Mouse (Mus musculus) macrophage (primary cell): ENCODE measurements around the gene Tbc1d22a. TPM values are rescaled to one million over a fixed set of nuclear protein-coding genes. Genes with fewer than 3 reads are reported as not detected.

Source experiments
- H3K27ac ChIP-seq: fragments of 350-480 bp; formaldehyde crosslinking; 2 replicates; pipeline ENCODE4 v1.9.0; 2021
- H3K36me3 ChIP-seq: fragments of 350-480 bp; formaldehyde crosslinking; 2 replicates; pipeline ENCODE4 v1.9.0; 2021; ENCODE audit errors: inconsistent target
- H3K4me3 ChIP-seq: fragments of 350-480 bp; formaldehyde crosslinking; 2 replicates; pipeline ENCODE4 v1.9.0; 2021; ENCODE audit errors: inconsistent target
- H3K79me2 ChIP-seq: fragments of 350-480 bp; formaldehyde crosslinking; 2 replicates; pipeline ENCODE4 v1.9.0; 2021; ENCODE audit errors: inconsistent target
- WGBS: methylation state at CpG from one replicate; pipeline ENCODE4 v1.1.7; 2026; ENCODE audit warnings: inconsistent platforms; ENCODE audit not compliant: missing documents; 5-methylcytosine and 5-hydroxymethylcytosine counted together
- polyA plus RNA-seq: library from polyadenylated mRNA; stranded (reverse); fragments of 250-400 nt; gene quantifications from 3 replicates; pipeline ENCODE4 v1.2.4, GENCODE M21; 2018; ENCODE audit warnings: inconsistent platforms

The Tbc1d22a gene
- polyA plus RNA-seq, 1 experiment from 2014 or later, result 49.5 TPM

GRCm38 (mm10) chr15:86252684-86253083, 38.4 kb downstream of the Tbc1d22a start:
- no peak overlapping the region for H3K27ac ChIP-seq
- peaks cover 21% of the 10 kb centered on the region; the same call in 1 of the 2 replicates for H3K36me3 ChIP-seq
- peaks cover 93% of the 10 kb centered on the region; the same call in 1 of the 2 replicates for H3K79me2 ChIP-seq
- WGBS, result 62% methylated on average over 4 of the region's 4 CpGs
- H3K4me3 ChIP-seq, result no peak overlapping the region

GRCm38 (mm10) chr15:86253411-86253810, 39.2 kb downstream of the Tbc1d22a start:
- H3K4me3 ChIP-seq, result no peak overlapping the region
- peaks cover 21% of the 10 kb centered on the region; the same call in 1 of the 2 replicates for H3K36me3 ChIP-seq
- peaks cover 92% of the 10 kb centered on the region; the same call in 1 of the 2 replicates for H3K79me2 ChIP-seq
- H3K27ac ChIP-seq, result no peak overlapping the region
- 95% methylated on average over 10 of the region's 10 CpGs for WGBS

GRCm38 (mm10) chr15:86256201-86256600, 41.9 kb downstream of the Tbc1d22a start:
- 92% methylated on average over 5 of the region's 5 CpGs for WGBS
- Histone ChIP-seq H3K27ac (no peak overlapping the region), H3K36me3 (peaks cover 15% of the 10 kb centered on the region; the same call in 1 of the 2 replicates), H3K4me3 (no peak overlapping the region), H3K79me2 (peaks cover 92% of the 10 kb centered on the region; the same call in 1 of the 2 replicates)

- H3K36me3 ChIP-seq, result peaks cover 15% of the 10 kb centered on the region; the same call in 1 of the 2 replicates
- H3K27ac ChIP-seq, result no peak overlapping the region
- 66% methylated on average over 4 of the region's 4 CpGs for WGBS
- peaks cover 92% of the 10 kb centered on the region; the same call in 1 of the 2 replicates for H3K79me2 ChIP-seq
- H3K4me3 ChIP-seq, result no peak overlapping the region
These were observed 42.5 kb downstream of the Tbc1d22a start for GRCm38 (mm10) chr15:86256728-86257179.

- Histone ChIP-seq H3K4me3 (no peak overlapping the region), H3K27ac (no peak overlapping the region), H3K36me3 (peaks cover 15% of the 10 kb centered on the region; the same call in 1 of the 2 replicates), H3K79me2 (peaks cover 94% of the 10 kb centered on the region; the same call in 1 of the 2 replicates)
- 24% methylated on average over 8 of the region's 9 CpGs for WGBS
These were observed 43.8 kb downstream of the Tbc1d22a start for GRCm38 (mm10) chr15:86257916-86258685.

GRCm38 (mm10) chr15:86259233-86259632, 45.0 kb downstream of the Tbc1d22a start:
- WGBS, result 94% methylated on average over 4 of the region's 4 CpGs
- peaks cover 10% of the 10 kb centered on the region; the same call in 1 of the 2 replicates for H3K36me3 ChIP-seq
- no peak overlapping the region for H3K27ac ChIP-seq
- peaks cover 96% of the 10 kb centered on the region; the same call in 1 of the 2 replicates for H3K79me2 ChIP-seq
- H3K4me3 ChIP-seq, result no peak overlapping the region

- Histone ChIP-seq H3K27ac (no peak overlapping the region), H3K36me3 (0 out of 2 replicates have a peak, but pooled peaks cover 2% of the 10 kb centered on the region), H3K79me2 (peaks cover 96% of the 10 kb centered on the region; the same call in 1 of the 2 replicates), H3K4me3 (no peak overlapping the region)
- 97% methylated on average over 4 of the region's 4 CpGs for WGBS
These were observed 45.9 kb downstream of the Tbc1d22a start for GRCm38 (mm10) chr15:86260111-86260510.

- Histone ChIP-seq H3K4me3 (no peak overlapping the region), H3K36me3 (no peaks in the 10 kb centered on the region), H3K79me2 (peaks cover 96% of the 10 kb centered on the region), H3K27ac (no peak overlapping the region)
- 93% methylated on average over 3 of the region's 3 CpGs for WGBS
These were observed 50.1 kb downstream of the Tbc1d22a start for GRCm38 (mm10) chr15:86264389-86264788.

- 89% methylated on average over 7 of the region's 7 CpGs for WGBS
- no peak overlapping the region for H3K27ac ChIP-seq
- peaks cover 96% of the 10 kb centered on the region for H3K79me2 ChIP-seq
- H3K36me3 ChIP-seq, result no peaks in the 10 kb centered on the region
- H3K4me3 ChIP-seq, result no peak overlapping the region
These were observed 50.5 kb downstream of the Tbc1d22a start for GRCm38 (mm10) chr15:86264803-86265202.

- H3K27ac ChIP-seq, result no peak overlapping the region
- WGBS, result 67% methylated on average over 4 of the region's 4 CpGs
- peaks cover 95% of the 10 kb centered on the region for H3K79me2 ChIP-seq
- H3K36me3 ChIP-seq, result no peaks in the 10 kb centered on the region
- H3K4me3 ChIP-seq, result no peak overlapping the region
These were observed 52.7 kb downstream of the Tbc1d22a start for GRCm38 (mm10) chr15:86266975-86267374.

- H3K4me3 ChIP-seq, result no peak overlapping the region
- WGBS, result 100% methylated on average over 1 of the region's 1 CpGs
- H3K36me3 ChIP-seq, result no peaks in the 10 kb centered on the region
- H3K79me2 ChIP-seq, result peaks cover 81% of the 10 kb centered on the region
- H3K27ac ChIP-seq, result no peak overlapping the region
These were observed 54.3 kb downstream of the Tbc1d22a start for GRCm38 (mm10) chr15:86268526-86268925.

GRCm38 (mm10) chr15:86275754-86276153, 61.5 kb downstream of the Tbc1d22a start:
- H3K4me3 ChIP-seq, result no peak overlapping the region
- H3K27ac ChIP-seq, result no peak overlapping the region
- 76% methylated on average over 7 of the region's 7 CpGs for WGBS
- H3K36me3 ChIP-seq, result no peaks in the 10 kb centered on the region
- H3K79me2 ChIP-seq, result peaks cover 82% of the 10 kb centered on the region

- 91% methylated on average over 11 of the region's 11 CpGs for WGBS
- Histone ChIP-seq H3K27ac (no peak overlapping the region), H3K36me3 (no peaks in the 10 kb centered on the region), H3K79me2 (peaks cover 82% of the 10 kb centered on the region), H3K4me3 (no peak overlapping the region)
These were observed 62.4 kb downstream of the Tbc1d22a start for GRCm38 (mm10) chr15:86276538-86277264.

- 71% methylated on average over 15 of the region's 15 CpGs for WGBS
- Histone ChIP-seq H3K4me3 (no peak overlapping the region), H3K36me3 (no peaks in the 10 kb centered on the region), H3K79me2 (peaks cover 86% of the 10 kb centered on the region), H3K27ac (peak overlapping the region; percentile 32)
These were observed 63.2 kb downstream of the Tbc1d22a start for GRCm38 (mm10) chr15:86277428-86277827.
